ENCODE assay signal across 13 mouse cellular contexts in the genomic region with DNA sequence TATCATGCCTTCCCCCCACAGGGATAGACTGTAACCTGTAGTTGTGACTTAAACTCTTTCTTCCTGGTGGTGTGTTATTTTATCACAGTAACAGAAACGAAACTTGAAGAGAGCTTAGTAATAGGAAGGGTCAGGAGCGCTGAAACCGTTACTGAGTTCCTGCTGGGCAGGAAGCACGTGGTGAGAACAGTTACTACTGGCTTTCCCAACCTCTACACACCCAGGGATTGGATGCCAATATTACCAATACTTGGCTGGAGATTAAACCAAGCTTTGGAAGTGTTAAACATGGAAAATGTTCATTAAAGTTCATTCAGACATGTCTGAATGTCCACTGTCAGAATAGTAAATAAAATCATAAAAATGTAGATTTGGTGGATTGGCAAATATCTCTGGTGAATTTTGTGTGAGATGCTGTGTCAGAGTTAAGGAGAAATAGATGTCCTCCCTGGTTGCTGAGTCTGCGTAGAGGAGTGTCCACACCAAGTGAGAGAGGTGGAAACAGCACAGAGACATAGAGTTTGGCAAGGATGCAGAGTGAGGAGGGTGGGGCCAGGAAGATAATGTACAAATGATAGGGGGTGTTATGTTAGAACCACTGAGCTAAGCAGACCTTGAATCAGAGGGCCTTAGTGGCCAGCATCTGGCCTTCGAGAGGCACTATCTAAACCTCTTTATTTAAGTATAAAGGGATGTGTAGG. TPM values are rescaled to one million over a fixed set of nuclear protein-coding genes. Genes with fewer than 3 reads are reported as not detected.
DNase-seq lines count a peak whose midpoint lies in the region; ATAC-seq lines count a peak whose summit lies in the region.
"Had no signal": no experiment of that assay in that cellular context is flagged by ENCODE, and none has a peak within 500 bp of the region (broad histone marks: within the 10 kb centered on the region; RNA-seq: fewer than 3 reads in every experiment).

No protein-coding gene starts in this region.

- WGBS in heart, embryonic 16.5 days, result 50% methylated on average over 6 of the region's 6 CpGs
- 16% methylated on average over 6 of the region's 6 CpGs for WGBS in liver, embryonic 15.5 days (ENCODE audit: insufficient replicate concordance)
- WGBS in midbrain, embryonic 14.5 days, result 78% methylated on average over 6 of the region's 6 CpGs
- 70% methylated on average over 6 of the region's 6 CpGs for WGBS in hindbrain, embryonic 11.5 days

- H3K4me2 ChIP-seq in heart, embryonic 16.5 days (ENCODE audit: low read depth, low read length), result peak overlapping the region; percentile 35
- peak overlapping the region; percentile 18; the same call in 1 of the 2 replicates for H3K4me2 ChIP-seq in liver, embryonic 15.5 days
- H3K4me2 ChIP-seq in midbrain, embryonic 14.5 days (ENCODE audit: low read length), result no peak overlapping the region
- H3K4me2 ChIP-seq in hindbrain, embryonic 11.5 days (replicated peaks; ENCODE audit: low read depth, low read length), result no peak overlapping the region
- H3K4me2 ChIP-seq: limb, embryonic 12.5 days had no signal

- no peak overlapping the region for H3K9ac ChIP-seq in heart, embryonic 16.5 days (ENCODE audit: low read length)
- H3K9ac ChIP-seq in liver, embryonic 15.5 days, result no peak overlapping the region
- no peak overlapping the region for H3K9ac ChIP-seq in midbrain, embryonic 14.5 days (replicated peaks; ENCODE audit: low read length)
- H3K9ac ChIP-seq in hindbrain, embryonic 11.5 days (ENCODE audit: low read depth, low read length), result no peak overlapping the region
- H3K9ac ChIP-seq: limb, embryonic 12.5 days had no signal

- H3K4me3 ChIP-seq in heart, embryonic 16.5 days (ENCODE audit: low read length), result no peak overlapping the region
- H3K4me3 ChIP-seq in brown adipose tissue, adult 24 weeks (ENCODE audit: insufficient read depth, low read depth, low read length), result peak overlapping the region; percentile 56
- H3K4me3 ChIP-seq in liver, embryonic 15.5 days (replicated peaks), result no peak overlapping the region
- no peak overlapping the region for H3K4me3 ChIP-seq in midbrain, embryonic 14.5 days (replicated peaks; ENCODE audit: low read depth, low read length)
- no peak overlapping the region for H3K4me3 ChIP-seq in hindbrain, embryonic 11.5 days (ENCODE audit: low read depth, low read length)
- H3K4me3 ChIP-seq: limb, embryonic 12.5 days had no signal

- DNase-seq in heart, postnatal 36 days, result no peak
- DNase-seq in 416B (ENCODE audit: low read depth), result peak; percentile 94
- no peak for DNase-seq in midbrain, embryonic 14.5 days
- no peak for DNase-seq in hindbrain, embryonic 11.5 days (ENCODE audit: low spot score)
- no peak for DNase-seq in left cerebral cortex, postnatal 36 days (ENCODE audit: low spot score in 2 of 2)
- DNase-seq: layer of hippocampus, adult 9-11 months; retina, postnatal 1 day had no signal

- intact Hi-C loops in heart, postnatal 36 days (cut with DNase I), result no loop called here
- intact Hi-C loops in left cerebral cortex, postnatal 36 days (cut with DNase I), result no loop called here

- no peak for ATAC-seq in heart, embryonic 16.5 days (replicated peaks; ENCODE audit: extremely low read depth, insufficient read depth, low FRiP score)
- ATAC-seq in liver, embryonic 15.5 days (ENCODE audit: insufficient read depth), result peak; percentile 45; the same call in 1 of the 2 replicates
- no peak for ATAC-seq in midbrain, embryonic 14.5 days (ENCODE audit: low FRiP score, low TSS enrichment)
- no peak for ATAC-seq in hindbrain, embryonic 11.5 days (ENCODE audit: low FRiP score)
- ATAC-seq: hindbrain, embryonic 16.5 days had no signal

- H3K9me3 ChIP-seq in heart, embryonic 16.5 days (replicated peaks; ENCODE audit: control insufficient read depth, low read length), result no peaks in the 10 kb centered on the region
- H3K9me3 ChIP-seq in liver, embryonic 15.5 days (replicated peaks), result no peaks in the 10 kb centered on the region
- no peaks in the 10 kb centered on the region for H3K9me3 ChIP-seq in midbrain, embryonic 14.5 days (ENCODE audit: control insufficient read depth, low read length)
- H3K9me3 ChIP-seq in hindbrain, embryonic 11.5 days (ENCODE audit: control insufficient read depth, low read length), result no peaks in the 10 kb centered on the region
- H3K9me3 ChIP-seq: limb, embryonic 12.5 days had no signal

- peak overlapping the region; percentile 51 for H3K27ac ChIP-seq in heart, embryonic 16.5 days (ENCODE audit: low read length)
- peak overlapping the region; percentile 61 for H3K27ac ChIP-seq in brown adipose tissue, adult 24 weeks (replicated peaks; ENCODE audit: low read depth, low read length)
- H3K27ac ChIP-seq in liver, embryonic 15.5 days (replicated peaks), result peak overlapping the region; percentile 29; the same call in 1 of the 2 replicates
- H3K27ac ChIP-seq in midbrain, embryonic 14.5 days (replicated peaks; ENCODE audit: low read depth, low read length), result no peak overlapping the region
- H3K27ac ChIP-seq in hindbrain, embryonic 11.5 days (ENCODE audit: low read depth, low read length), result no peak overlapping the region
- H3K27ac ChIP-seq: limb, embryonic 12.5 days had no signal

- H3K36me3 ChIP-seq in heart, embryonic 16.5 days (ENCODE audit: control insufficient read depth, insufficient read depth), result no peaks in the 10 kb centered on the region
- no peaks in the 10 kb centered on the region for H3K36me3 ChIP-seq in liver, embryonic 15.5 days (replicated peaks)
- H3K36me3 ChIP-seq in midbrain, embryonic 14.5 days (ENCODE audit: control insufficient read depth, insufficient read depth, low read length), result no peaks in the 10 kb centered on the region
- no peaks in the 10 kb centered on the region for H3K36me3 ChIP-seq in hindbrain, embryonic 11.5 days (ENCODE audit: control insufficient read depth, insufficient read depth, low read length)
- H3K36me3 ChIP-seq: limb, embryonic 12.5 days had no signal

- H3K4me1 ChIP-seq in heart, embryonic 16.5 days (ENCODE audit: control insufficient read depth, insufficient read depth, low read length), result peaks cover 40% of the 10 kb centered on the region
- H3K4me1 ChIP-seq in brown adipose tissue, adult 24 weeks (ENCODE audit: control insufficient read depth, insufficient read depth, insufficient read length, low read length), result peaks cover 17% of the 10 kb centered on the region
- peaks cover 14% of the 10 kb centered on the region for H3K4me1 ChIP-seq in liver, embryonic 15.5 days (replicated peaks)
- H3K4me1 ChIP-seq in midbrain, embryonic 14.5 days (ENCODE audit: control insufficient read depth, insufficient read depth, low read length), result peaks cover 12% of the 10 kb centered on the region; the same call in 1 of the 2 replicates
- H3K4me1 ChIP-seq in hindbrain, embryonic 11.5 days (replicated peaks; ENCODE audit: control insufficient read depth, insufficient read depth, low read length), result no peaks in the 10 kb centered on the region

- H3K27me3 ChIP-seq in heart, embryonic 16.5 days (ENCODE audit: control insufficient read depth, insufficient read depth, low read length), result no peaks in the 10 kb centered on the region
- H3K27me3 ChIP-seq in liver, embryonic 15.5 days, result no peaks in the 10 kb centered on the region
- no peaks in the 10 kb centered on the region for H3K27me3 ChIP-seq in midbrain, embryonic 14.5 days (ENCODE audit: control insufficient read depth, insufficient read depth, low read length)
- H3K27me3 ChIP-seq in hindbrain, embryonic 11.5 days (ENCODE audit: control insufficient read depth, insufficient read depth, low read length), result no peaks in the 10 kb centered on the region
- H3K27me3 ChIP-seq: CH12.LX had no signal

RNA-seq across cellular contexts. Expression of a gene that starts 38.2 kb away (rescaled TPM):
- polyA plus RNA-seq in heart, embryonic 16.5 days (2015; fragmentation: Nextera tagmentation; extraction: Ambion mirVana), result 4.6 and 5.1 TPM in 2 replicates
- total RNA-seq in heart, postnatal 36 days (2021), result 10 to 100 TPM; 11.1 to 11.5 TPM
- 2.2 and 2.7 TPM in 2 replicates for polyA plus RNA-seq in brown adipose tissue, adult 24 weeks (2012; ENCODE audit: insufficient read depth, insufficient read length, missing spikeins)
- polyA plus RNA-seq in liver, embryonic 15.5 days (2015; fragmentation: Nextera tagmentation; extraction: Ambion mirVana), result 0.62 and 0.68 TPM in 2 replicates
- polyA plus RNA-seq in midbrain, embryonic 14.5 days (2014; fragmentation: Nextera tagmentation; extraction: Ambion mirVana), result 18.3 and 21.4 TPM in 2 replicates
- polyA plus RNA-seq in hindbrain, embryonic 11.5 days (2014; fragmentation: Nextera tagmentation; extraction: Ambion mirVana), result 8.3 and 11.5 TPM in 2 replicates
- 10 to 100 TPM; 77.3 to 79.1 TPM for total RNA-seq in left cerebral cortex, postnatal 36 days (2021)

Comparison
In these comparisons a context has a peak if more than half of its experiments do, and no peak if none do; other contexts are left out.
1. H3K27ac ChIP-seq: peak in heart, embryonic 16.5 days (single experiment), brown adipose tissue, adult 24 weeks (single experiment) and liver, embryonic 15.5 days (single experiment); none in midbrain, embryonic 14.5 days (single experiment) and hindbrain, embryonic 11.5 days (single experiment).
2. H3K4me2 ChIP-seq: peak in heart, embryonic 16.5 days (single experiment) and liver, embryonic 15.5 days (single experiment); none in midbrain, embryonic 14.5 days (single experiment) and hindbrain, embryonic 11.5 days (single experiment).